Mouse (Mus musculus): ENCODE measurements at regions not wholly inside any gene's neighbourhood (a gene's known extent, or its start where the extent isn't known, plus 50 kb on each side); places are given as distances from the start of the nearest gene placed in this dataset.

DNA sequence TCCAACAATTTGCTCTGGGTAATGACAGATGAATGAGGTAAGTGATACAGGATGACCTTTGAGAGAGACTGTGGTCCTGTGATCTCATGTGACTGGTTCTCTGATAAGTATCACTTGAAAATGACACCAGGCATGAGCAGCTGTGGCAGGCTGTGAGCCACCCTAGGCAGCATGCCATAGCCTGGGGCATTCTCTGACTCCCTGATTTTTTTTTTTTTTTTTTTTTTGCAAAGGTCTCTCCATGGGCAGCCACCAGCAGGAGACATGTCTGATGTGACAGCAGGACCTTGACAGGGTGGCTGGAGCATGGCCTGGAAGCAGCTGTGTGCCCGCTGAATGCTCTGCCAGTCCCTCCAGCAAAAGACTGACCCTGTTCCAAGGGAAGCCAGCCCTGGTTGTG, 116.4 kb upstream of the Vldlr start:
- Histone ChIP-seq H3K27ac (ENCODE audit: control insufficient read depth, low read depth, low read length) (no peak overlapping the region), H3K9ac (ENCODE audit: control insufficient read depth, low read depth, low read length, poor library complexity, severe bottlenecking) (no peak overlapping the region), H3K4me1 (ENCODE audit: control insufficient read depth in 1 of 2, insufficient read depth in 2 of 2, low read length in 2 of 2) (no peaks in the 10 kb centered on the region), H3K9me3 (replicated peaks; ENCODE audit: insufficient read depth, low read length) (no peaks in the 10 kb centered on the region), H3K79me2 (ENCODE audit: control insufficient read depth, insufficient read depth, low read length, poor library complexity) (no peaks in the 10 kb centered on the region), H3K36me3 (ENCODE audit: control insufficient read depth in 1 of 2, insufficient read depth in 2 of 2, low read length in 2 of 2) (no peaks in the 10 kb centered on the region), H3K4me3 (ENCODE audit: control insufficient read depth in 1 of 2, insufficient read depth in 1 of 2, low read depth in 2 of 2, low read length in 2 of 2) (no peak overlapping the region), H3K27me3 (ENCODE audit: control insufficient read depth in 1 of 2, insufficient read depth in 2 of 2, low read length in 2 of 2) (no peaks in the 10 kb centered on the region)
- TF ChIP-seq BHLHE40 (IDR thresholded peaks at IDR 0.05; ENCODE audit: borderline replicate concordance, low read depth, low read length) (no peak), CTCF (IDR thresholded peaks at IDR 0.05 in 2 of 3, conservative IDR thresholded peaks at IDR 0.05 in 1 of 3; ENCODE audit: control insufficient read depth in 1 of 3, insufficient read depth in 1 of 3, low read depth in 2 of 3, low read length in 3 of 3, poor library complexity in 1 of 3, severe bottlenecking in 1 of 3) (no peak), TCF12 (IDR thresholded peaks at IDR 0.05; ENCODE audit: low read depth, low read length) (no peak), CHD2 (IDR thresholded peaks at IDR 0.05; ENCODE audit: low read length) (no peak), ZC3H11A (IDR thresholded peaks at IDR 0.05; ENCODE audit: low read depth, low read length) (no peak), HCFC1 (IDR thresholded peaks at IDR 0.05; ENCODE audit: low read depth, low read length) (no peak), CHD1 (IDR thresholded peaks at IDR 0.05; ENCODE audit: low read depth, low read length) (no peak), GABPA (IDR thresholded peaks at IDR 0.05; ENCODE audit: low read depth, low read length) (no peak), ELF1 (IDR thresholded peaks at IDR 0.05; ENCODE audit: low read depth, low read length) (no peak), SMC3 (IDR thresholded peaks at IDR 0.05; ENCODE audit: low read depth, low read length) (no peak), ZNF384 (IDR thresholded peaks at IDR 0.05; ENCODE audit: low read depth, low read length) (no peak), MAZ (IDR thresholded peaks at IDR 0.05; ENCODE audit: low read depth, low read length) (no peak), TBP (IDR thresholded peaks at IDR 0.05; ENCODE audit: low read depth, low read length) (no peak), TAL1 (IDR thresholded peaks at IDR 0.05; ENCODE audit: low read length) (no peak), UBTF (IDR thresholded peaks at IDR 0.05; ENCODE audit: borderline replicate concordance, insufficient read depth, low read depth, low read length) (no peak), ETS1 (IDR thresholded peaks at IDR 0.05; ENCODE audit: low read depth, low read length) (no peak), E2F4 (IDR thresholded peaks at IDR 0.05; ENCODE audit: borderline replicate concordance, low read depth, low read length) (no peak), MAX (IDR thresholded peaks at IDR 0.05; ENCODE audit: low read length) (no peak), RCOR1 (IDR thresholded peaks at IDR 0.05; ENCODE audit: low read depth, low read length) (no peak)
- no peak for DNase-seq (ENCODE audit: low read depth, low spot score)

DNA sequence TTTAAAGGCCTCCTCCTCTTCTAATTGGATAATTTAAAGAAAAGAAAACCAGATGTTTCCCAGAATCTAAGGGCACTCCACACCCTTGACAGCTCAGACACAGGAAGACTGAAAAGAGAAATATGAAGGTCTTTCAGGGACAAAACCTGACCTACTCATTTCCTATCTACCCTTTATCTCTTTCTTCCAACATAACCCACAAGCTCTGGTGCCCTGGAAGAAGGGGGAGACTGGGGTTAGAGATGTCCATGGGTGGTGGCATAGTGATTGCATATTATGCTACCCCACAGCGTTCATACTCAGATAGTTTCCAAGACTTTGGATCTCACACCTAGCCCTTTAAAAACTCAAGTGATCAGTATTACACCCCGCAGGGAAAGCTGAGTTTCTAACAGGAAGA, 105.8 kb upstream of the Vldlr start:
- no peaks in the 10 kb centered on the region for H3K79me2 ChIP-seq (ENCODE audit: control insufficient read depth, insufficient read depth, low read length, poor library complexity)

More for the DNA sequence above, 105.8 kb upstream of the Vldlr start:
- TF ChIP-seq GATA1 (IDR thresholded peaks at IDR 0.05; ENCODE audit: low read depth, low read length): no peak
- Histone ChIP-seq H3K4me3 (ENCODE audit: control insufficient read depth in 1 of 2, insufficient read depth in 1 of 2, low read depth in 2 of 2, low read length in 2 of 2) (no peak overlapping the region), H3K27me3 (ENCODE audit: control insufficient read depth in 1 of 2, insufficient read depth in 2 of 2, low read length in 2 of 2) (no peaks in the 10 kb centered on the region), H3K36me3 (ENCODE audit: control insufficient read depth in 1 of 2, insufficient read depth in 2 of 2, low read length in 2 of 2) (no peaks in the 10 kb centered on the region), H3K27ac (ENCODE audit: control insufficient read depth, low read depth, low read length) (no peak overlapping the region), H3K9ac (ENCODE audit: control insufficient read depth, low read depth, low read length, poor library complexity, severe bottlenecking) (no peak overlapping the region), H3K9me3 (replicated peaks; ENCODE audit: insufficient read depth, low read length) (no peaks in the 10 kb centered on the region), H3K4me1 (ENCODE audit: control insufficient read depth in 1 of 2, insufficient read depth in 2 of 2, low read length in 2 of 2) (no peaks in the 10 kb centered on the region)
- no peak for DNase-seq (ENCODE audit: low read depth, low spot score)
